Mouse (Mus musculus): Measurements from ENCODE around the gene Gm45233. TPM values are rescaled to one million over a fixed set of nuclear protein-coding genes. Genes with fewer than 3 reads are reported as not detected.

Gm45233 gene
- total and polyA plus RNA-seq, 3 experiments = 0.73 to 4.7 (median 0.82) TPM

DNA sequence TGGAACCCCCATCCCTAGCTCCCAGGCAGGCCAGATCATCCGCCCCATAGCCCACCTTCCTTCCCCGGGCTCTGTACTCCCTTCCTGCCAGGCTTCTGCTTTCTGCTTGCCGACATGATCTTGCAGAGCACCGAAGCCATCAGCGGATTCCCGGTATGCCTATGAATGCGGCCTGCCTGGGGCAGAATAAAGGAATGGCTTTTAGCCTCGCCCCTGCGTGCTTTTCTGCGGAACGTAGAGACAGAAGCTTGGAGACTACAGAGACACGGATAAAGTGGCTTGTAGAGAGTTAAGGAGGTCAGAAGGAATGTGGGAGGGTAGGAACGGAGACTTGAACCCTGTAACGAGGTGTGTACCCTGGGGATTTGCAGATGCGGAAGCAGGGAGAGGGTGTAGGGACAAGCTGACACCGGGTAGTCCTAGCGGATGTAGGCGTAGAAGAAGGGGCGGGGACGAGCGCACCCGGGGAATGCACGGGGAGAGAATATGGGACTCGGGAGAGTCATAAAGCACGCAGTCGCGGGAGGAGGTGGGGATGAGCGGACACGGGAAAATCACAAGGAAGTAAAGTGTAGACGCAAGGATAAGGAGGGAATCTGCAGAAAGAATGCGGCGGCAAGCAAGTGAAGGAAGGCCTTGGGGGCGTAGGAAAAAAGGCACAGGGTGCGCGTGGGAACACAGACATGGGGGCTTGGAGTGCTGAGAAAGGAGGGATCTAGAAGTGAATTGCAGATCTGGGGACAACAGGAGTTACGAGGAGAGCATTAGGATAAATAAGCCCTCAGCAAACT lies 607 bp upstream of the Gm45233 start:
- peaks cover 2% of the 10 kb centered on the region; the same call in 1 of the 2 replicates for H3K4me1 ChIP-seq (ENCODE audit: control insufficient read depth, insufficient read depth, low read length)
- peak overlapping the region; percentile 55 for H3K4me3 ChIP-seq
- TF ChIP-seq CTCF (IDR thresholded peaks at IDR 0.05) (no peak), POLR2A (IDR thresholded peaks at IDR 0.05; ENCODE audit: insufficient read depth, low read depth, low read length) (peak; percentile 37), EP300 (IDR thresholded peaks at IDR 0.05; ENCODE audit: insufficient read depth, low read depth, low read length) (peak; percentile 70; the same call in 1 of the 2 replicates)
- WGBS = under 1% methylated on average over 36 of the region's 36 CpGs
- no peaks in the 10 kb centered on the region for H3K79me2 ChIP-seq (replicated peaks; ENCODE audit: control insufficient read depth, insufficient read depth, low read length)
- H3K36me3 ChIP-seq (ENCODE audit: control insufficient read depth, insufficient read depth, low read length) = no peaks in the 10 kb centered on the region
- H3K27me3 ChIP-seq (ENCODE audit: control insufficient read depth, insufficient read depth, low read length) = no peaks in the 10 kb centered on the region
- intact Hi-C loops (cut with DNase I) = loop anchor here (5.0 kb wide), 2 partner anchors 131 to 229 kb away; partner anchors contain the start of genes Ctu1 and Zfp715
- peak; percentile 85 to 90 for DNase-seq
- H3K9ac ChIP-seq (ENCODE audit: low read depth, low read length) = peak overlapping the region; percentile 70
- H3K27ac ChIP-seq = peak overlapping the region; percentile 98

DNA sequence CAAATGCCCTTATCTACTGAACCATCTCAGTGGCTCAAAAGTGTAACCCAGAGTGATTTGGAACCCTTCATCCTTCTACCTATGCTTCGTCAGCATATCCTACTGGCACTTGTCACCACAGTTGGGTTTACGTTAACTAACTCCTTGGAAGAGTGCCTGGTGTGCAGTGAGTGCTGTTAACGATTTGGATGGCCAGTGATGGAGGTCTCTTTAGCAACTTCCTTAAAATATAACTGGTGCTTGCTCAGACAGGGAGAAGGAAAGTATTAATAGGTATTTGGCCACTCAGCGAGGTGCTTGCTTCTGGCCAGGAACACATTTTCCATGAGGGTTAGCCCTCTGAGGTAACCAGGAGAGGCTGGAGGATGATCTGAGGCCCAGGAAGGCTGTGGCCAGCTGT lies 3.9 kb downstream of the Gm45233 start:
- WGBS = 54% methylated on average over 4 of the region's 4 CpGs
- peaks cover 5% of the 10 kb centered on the region; the same call in 1 of the 2 replicates for H3K4me1 ChIP-seq (ENCODE audit: control insufficient read depth, insufficient read depth, low read length)

DNA sequence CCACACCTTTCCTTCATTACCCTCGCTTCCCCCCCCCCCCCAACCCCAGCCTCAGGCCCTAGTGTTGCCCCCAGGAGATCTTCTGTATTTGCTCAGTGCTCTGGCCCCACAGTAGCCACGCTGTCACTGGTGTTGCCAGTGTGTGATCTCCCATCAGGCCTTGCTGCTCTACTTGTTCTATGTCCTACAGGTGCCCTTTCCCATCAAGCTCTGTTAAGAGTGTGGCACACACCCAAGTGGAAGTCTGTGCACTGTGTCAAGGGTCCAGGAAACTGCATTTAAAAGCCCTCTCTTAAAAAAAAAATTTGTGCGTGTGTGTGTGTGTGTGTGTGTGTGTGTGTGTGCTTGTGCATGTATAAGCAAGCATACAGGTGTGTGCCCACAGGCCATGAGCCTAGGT lies 4.3 kb downstream of the Gm45233 start:
- WGBS = 50% methylated on average over 3 of the region's 3 CpGs
- Histone ChIP-seq H3K4me1 (ENCODE audit: control insufficient read depth, insufficient read depth, low read length) (peaks cover 5% of the 10 kb centered on the region; the same call in 1 of the 2 replicates), H3K9ac (ENCODE audit: low read depth, low read length) (no peak overlapping the region), H3K27ac (peak overlapping the region; percentile 60), H3K36me3 (ENCODE audit: control insufficient read depth, insufficient read depth, low read length) (no peaks in the 10 kb centered on the region), H3K4me3 (no peak overlapping the region), H3K79me2 (replicated peaks; ENCODE audit: control insufficient read depth, insufficient read depth, low read length) (no peaks in the 10 kb centered on the region; the same call in 1 of the 2 replicates), H3K27me3 (ENCODE audit: control insufficient read depth, insufficient read depth, low read length) (no peaks in the 10 kb centered on the region)
- TF ChIP-seq POLR2A (IDR thresholded peaks at IDR 0.05; ENCODE audit: insufficient read depth, low read depth, low read length) (0 out of 2 replicates have a peak, but pooled peaks have one; percentile 17), CTCF (IDR thresholded peaks at IDR 0.05) (no peak), EP300 (IDR thresholded peaks at IDR 0.05; ENCODE audit: insufficient read depth, low read depth, low read length) (0 out of 2 replicates have a peak, but pooled peaks have one; percentile 26)
- intact Hi-C loops (cut with DNase I) = loop anchor here (5.0 kb wide), 1 partner anchor 134 kb away; no protein-coding TSS in a partner anchor
- peak in 1 of 2 experiments; percentile 37 for DNase-seq

More for the DNA sequence above, 3.9 kb downstream of the Gm45233 start:
- Histone ChIP-seq H3K9ac (ENCODE audit: low read depth, low read length) (no peak overlapping the region), H3K79me2 (replicated peaks; ENCODE audit: control insufficient read depth, insufficient read depth, low read length) (no peaks in the 10 kb centered on the region; the same call in 1 of the 2 replicates), H3K27ac (peak overlapping the region; percentile 31), H3K27me3 (ENCODE audit: control insufficient read depth, insufficient read depth, low read length) (no peaks in the 10 kb centered on the region), H3K36me3 (ENCODE audit: control insufficient read depth, insufficient read depth, low read length) (no peaks in the 10 kb centered on the region), H3K4me3 (no peak overlapping the region)
- no peak for TF ChIP-seq EP300 (IDR thresholded peaks at IDR 0.05; ENCODE audit: insufficient read depth, low read depth, low read length)
- TF ChIP-seq CTCF (IDR thresholded peaks at IDR 0.05) = no peak
- no peak for TF ChIP-seq POLR2A (IDR thresholded peaks at IDR 0.05; ENCODE audit: insufficient read depth, low read depth, low read length)
- peak in 1 of 2 experiments; percentile 16 for DNase-seq
- intact Hi-C loops (cut with DNase I) = loop anchor here (5.0 kb wide), 1 partner anchor 134 kb away; no protein-coding TSS in a partner anchor

DNA sequence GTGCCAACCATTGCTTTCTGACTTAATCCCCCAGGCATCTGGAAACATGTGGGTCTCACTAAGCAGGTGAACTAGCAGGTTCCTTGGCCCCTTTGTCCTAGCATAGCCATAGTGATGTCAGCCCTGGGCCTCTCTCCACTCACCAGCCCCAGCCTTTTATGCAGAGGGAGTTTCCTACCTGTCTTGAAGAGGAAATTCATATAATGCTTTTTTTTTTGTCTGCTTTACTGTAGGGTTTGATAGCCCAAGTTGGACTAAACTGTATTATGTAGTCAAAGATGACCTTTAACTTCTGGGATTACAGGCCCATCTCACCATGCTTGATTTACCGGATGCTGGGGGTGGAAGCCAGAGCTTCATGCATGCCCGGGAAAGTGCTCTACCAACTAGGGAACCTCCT lies 5.9 kb downstream of the Gm45233 start:
- 0 out of 2 replicates have a peak, but pooled peaks cover 2% of the 10 kb centered on the region for H3K36me3 ChIP-seq (ENCODE audit: control insufficient read depth, insufficient read depth, low read length)
- no peak overlapping the region for H3K4me3 ChIP-seq
- no peak for DNase-seq
- no peaks in the 10 kb centered on the region for H3K27me3 ChIP-seq (ENCODE audit: control insufficient read depth, insufficient read depth, low read length)
- no peak for TF ChIP-seq POLR2A (IDR thresholded peaks at IDR 0.05; ENCODE audit: insufficient read depth, low read depth, low read length)
- TF ChIP-seq CTCF (IDR thresholded peaks at IDR 0.05) = no peak
- no peak for TF ChIP-seq EP300 (IDR thresholded peaks at IDR 0.05; ENCODE audit: insufficient read depth, low read depth, low read length)
- H3K27ac ChIP-seq = no peak overlapping the region
- peaks cover 11% of the 10 kb centered on the region; the same call in 1 of the 2 replicates for H3K4me1 ChIP-seq (ENCODE audit: control insufficient read depth, insufficient read depth, low read length)
- no peak overlapping the region for H3K9ac ChIP-seq (ENCODE audit: low read depth, low read length)
- no peaks in the 10 kb centered on the region; the same call in 1 of the 2 replicates for H3K79me2 ChIP-seq (replicated peaks; ENCODE audit: control insufficient read depth, insufficient read depth, low read length)
- intact Hi-C loops (cut with DNase I) = loop anchor here (5.0 kb wide), 1 partner anchor 132 kb away; no protein-coding TSS in a partner anchor
- 90% methylated on average over 2 of the region's 2 CpGs for WGBS

DNA sequence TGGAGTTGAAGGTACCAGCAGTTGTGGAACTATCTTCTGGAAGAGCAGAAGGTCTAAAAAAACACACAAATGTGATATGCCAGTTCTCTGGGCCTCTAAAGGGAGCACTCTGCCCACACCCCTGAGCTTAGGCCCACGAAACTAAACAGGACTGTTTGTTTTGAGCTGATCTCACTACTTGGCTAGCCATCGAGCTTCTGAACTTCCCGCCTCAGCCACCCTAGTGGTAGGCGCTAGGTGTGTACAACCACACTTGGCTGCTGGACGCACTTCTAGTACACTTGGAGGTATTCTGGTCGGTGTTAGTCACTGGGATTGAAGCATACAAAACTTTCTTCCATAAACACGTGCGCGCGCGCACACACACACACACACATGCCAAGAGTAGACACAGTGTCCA lies 7.8 kb downstream of the Gm45233 start:
- no peak for TF ChIP-seq CTCF (IDR thresholded peaks at IDR 0.05)
- no peak for TF ChIP-seq EP300 (IDR thresholded peaks at IDR 0.05; ENCODE audit: insufficient read depth, low read depth, low read length)
- TF ChIP-seq POLR2A (IDR thresholded peaks at IDR 0.05; ENCODE audit: insufficient read depth, low read depth, low read length) = no peak
- H3K36me3 ChIP-seq (ENCODE audit: control insufficient read depth, insufficient read depth, low read length) = 0 out of 2 replicates have a peak, but pooled peaks cover 2% of the 10 kb centered on the region
- H3K4me3 ChIP-seq = no peak overlapping the region
- H3K27me3 ChIP-seq (ENCODE audit: control insufficient read depth, insufficient read depth, low read length) = no peaks in the 10 kb centered on the region
- H3K79me2 ChIP-seq (replicated peaks; ENCODE audit: control insufficient read depth, insufficient read depth, low read length) = no peaks in the 10 kb centered on the region; the same call in 1 of the 2 replicates
- intact Hi-C loops (cut with DNase I) = no loop called here
- peaks cover 11% of the 10 kb centered on the region; the same call in 1 of the 2 replicates for H3K4me1 ChIP-seq (ENCODE audit: control insufficient read depth, insufficient read depth, low read length)
- H3K9ac ChIP-seq (ENCODE audit: low read depth, low read length) = no peak overlapping the region
- H3K27ac ChIP-seq = no peak overlapping the region
- 87% methylated on average over 11 of the region's 11 CpGs for WGBS
- DNase-seq = no peak

Data from heart, adult 2 months (tissue).